Mouse (Mus musculus): ENCODE results near the gene Dnmt3a. TPM values are rescaled to one million over a fixed set of nuclear protein-coding genes. Genes with fewer than 3 reads are reported as not detected.

Dnmt3a gene
- total RNA-seq, 1 experiment from 2014 or later: 25.2 TPM

DNA sequence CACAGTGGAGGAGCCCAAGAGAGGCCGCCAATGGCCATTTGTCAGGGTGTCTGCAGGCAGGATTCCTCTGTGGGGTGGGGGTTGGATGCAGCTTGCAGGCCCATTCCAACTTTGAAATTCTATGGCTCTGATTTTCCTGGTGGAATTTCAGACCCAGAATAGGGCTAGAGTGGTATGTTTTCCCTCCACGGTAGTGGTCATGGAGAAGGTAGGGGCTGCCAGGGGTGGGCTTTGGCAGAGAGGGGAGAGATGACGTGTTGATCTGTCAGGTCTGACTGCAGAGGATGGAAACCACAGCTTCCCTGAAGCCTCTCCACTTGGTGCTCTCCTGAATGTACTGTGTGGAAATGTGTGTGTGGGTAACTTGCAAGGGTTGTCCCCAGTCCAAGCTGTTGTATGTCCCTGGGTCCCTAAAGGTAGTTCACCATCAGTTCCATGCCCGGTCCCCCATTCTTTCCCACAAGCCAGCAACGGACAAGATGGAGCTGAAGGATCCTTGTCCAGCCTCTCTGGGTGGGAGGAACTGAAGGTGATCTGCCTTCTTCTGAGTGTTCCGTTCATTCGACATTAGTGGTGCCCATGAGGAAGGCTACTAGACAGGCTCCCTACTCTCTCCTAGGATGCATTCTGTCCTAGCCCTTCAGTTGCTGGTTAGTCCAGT, 3.8 kb downstream of the Dnmt3a start:
- ATAC-seq (replicated peaks in 1 of 2; ENCODE audit: insufficient read depth in 1 of 2, low FRiP score in 2 of 2, low TSS enrichment in 1 of 2, low read depth in 1 of 2, poor library complexity in 2 of 2, severe bottlenecking in 2 of 2): no peak

DNA sequence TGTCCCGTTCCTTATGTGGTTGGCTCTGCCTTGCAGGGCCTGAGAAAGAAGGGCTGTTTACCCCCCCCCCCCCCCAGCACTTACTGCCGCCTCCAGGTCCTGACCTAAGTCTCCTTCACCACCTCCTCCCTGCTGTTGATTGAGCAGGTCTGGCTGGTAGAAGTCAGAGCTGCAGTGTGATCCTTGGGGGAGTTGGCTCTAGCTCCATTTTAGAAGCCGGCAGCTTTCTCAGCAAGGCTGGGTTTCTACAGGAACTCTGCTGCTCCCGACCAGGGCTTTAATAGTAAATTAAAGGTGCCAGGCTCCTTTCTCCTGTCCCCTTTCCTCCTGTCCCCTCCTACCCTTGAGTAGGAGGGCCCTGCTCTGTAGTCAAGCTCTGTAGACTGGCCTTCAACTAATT, 4.6 kb downstream of the Dnmt3a start:
- ATAC-seq (replicated peaks in 1 of 2; ENCODE audit: insufficient read depth in 1 of 2, low FRiP score in 2 of 2, low TSS enrichment in 1 of 2, low read depth in 1 of 2, poor library complexity in 2 of 2, severe bottlenecking in 2 of 2): no peak

- no peak for ATAC-seq (replicated peaks in 1 of 2; ENCODE audit: insufficient read depth in 1 of 2, low FRiP score in 2 of 2, low TSS enrichment in 1 of 2, low read depth in 1 of 2, poor library complexity in 2 of 2, severe bottlenecking in 2 of 2)
Measured at GRCm38 (mm10) chr12:3811596-3811995, 5.8 kb downstream of the Dnmt3a start.

DNA sequence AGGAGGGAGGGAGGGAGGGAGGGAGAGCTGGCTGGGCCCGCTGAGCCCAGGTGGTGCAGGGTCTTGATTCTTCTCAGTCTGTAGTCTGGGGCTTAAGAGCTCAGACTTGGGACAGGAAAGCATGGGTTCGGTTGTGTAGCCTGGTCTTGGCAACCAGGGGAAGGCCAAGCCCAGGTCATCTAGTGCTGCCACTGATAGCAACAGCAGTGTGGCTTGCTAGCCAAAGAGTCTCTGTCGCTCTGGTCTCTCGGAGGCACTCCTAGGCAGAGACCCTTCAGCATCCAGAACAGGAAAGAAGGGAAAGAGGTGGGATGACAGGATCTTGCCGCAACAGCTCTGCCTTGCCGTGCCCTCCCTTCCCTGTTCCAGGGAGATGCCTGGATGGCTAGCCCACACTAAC, 6.4 kb downstream of the Dnmt3a start:
- no peak for ATAC-seq (replicated peaks in 1 of 2; ENCODE audit: insufficient read depth in 1 of 2, low FRiP score in 2 of 2, low TSS enrichment in 1 of 2, low read depth in 1 of 2, poor library complexity in 2 of 2, severe bottlenecking in 2 of 2)

- no peak for ATAC-seq (replicated peaks in 1 of 2; ENCODE audit: insufficient read depth in 1 of 2, low FRiP score in 2 of 2, low TSS enrichment in 1 of 2, low read depth in 1 of 2, poor library complexity in 2 of 2, severe bottlenecking in 2 of 2)
Measured at GRCm38 (mm10) chr12:3813138-3813537, 7.3 kb downstream of the Dnmt3a start.

GRCm38 (mm10) chr12:3815386-3815785, 9.6 kb downstream of the Dnmt3a start:
- ATAC-seq (replicated peaks in 1 of 2; ENCODE audit: insufficient read depth in 1 of 2, low FRiP score in 2 of 2, low TSS enrichment in 1 of 2, low read depth in 1 of 2, poor library complexity in 2 of 2, severe bottlenecking in 2 of 2): no peak

- ATAC-seq (replicated peaks in 1 of 2; ENCODE audit: insufficient read depth in 1 of 2, low FRiP score in 2 of 2, low TSS enrichment in 1 of 2, low read depth in 1 of 2, poor library complexity in 2 of 2, severe bottlenecking in 2 of 2): no peak
Measured at GRCm38 (mm10) chr12:3817033-3817432, 11.2 kb downstream of the Dnmt3a start.

DNA sequence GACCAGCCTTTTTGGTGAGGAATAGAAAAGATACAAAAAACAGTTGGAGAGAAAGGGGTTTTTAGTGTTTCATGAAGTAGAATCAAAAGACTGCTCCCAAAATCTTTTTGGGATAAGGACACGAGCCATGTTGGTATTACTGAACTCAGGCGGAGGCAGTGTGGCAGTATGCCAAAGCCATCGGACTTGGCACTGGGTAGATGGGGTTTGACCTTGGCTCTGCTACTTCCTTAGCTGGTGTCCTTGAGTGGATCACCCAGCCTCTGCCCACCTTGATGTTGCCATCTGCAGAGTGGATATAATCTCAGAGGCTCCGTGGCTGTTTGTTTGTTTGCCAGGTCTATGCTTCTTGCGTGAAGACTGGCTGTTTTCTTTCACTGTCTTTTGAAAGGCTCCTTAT, 11.8 kb downstream of the Dnmt3a start:
- ATAC-seq (replicated peaks in 1 of 2; ENCODE audit: insufficient read depth in 1 of 2, low FRiP score in 2 of 2, low TSS enrichment in 1 of 2, low read depth in 1 of 2, poor library complexity in 2 of 2, severe bottlenecking in 2 of 2): no peak

DNA sequence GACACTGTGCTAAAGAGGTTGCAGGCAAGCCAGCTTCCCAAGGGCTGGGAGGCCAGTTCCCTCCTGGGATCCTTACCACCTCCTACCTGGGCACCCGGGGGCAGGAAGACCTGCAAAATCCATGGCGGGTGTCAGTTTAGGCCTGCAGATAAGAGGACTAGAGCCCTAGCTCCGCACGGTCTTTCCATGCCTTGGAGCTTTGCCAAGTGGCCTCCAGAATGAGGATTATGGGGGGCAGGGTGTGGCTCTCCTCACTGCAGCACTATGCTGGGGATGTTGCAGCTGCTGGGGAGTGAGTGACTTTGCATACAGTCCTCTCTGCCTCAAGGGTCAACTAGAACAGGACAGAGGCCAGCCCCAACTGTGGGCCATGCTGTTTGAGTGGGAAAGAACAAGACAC, 14.1 kb downstream of the Dnmt3a start:
- ATAC-seq (replicated peaks in 1 of 2; ENCODE audit: insufficient read depth in 1 of 2, low FRiP score in 2 of 2, low TSS enrichment in 1 of 2, low read depth in 1 of 2, poor library complexity in 2 of 2, severe bottlenecking in 2 of 2): no peak

GRCm38 (mm10) chr12:3823408-3823807, 17.6 kb downstream of the Dnmt3a start:
- ATAC-seq (replicated peaks in 1 of 2; ENCODE audit: insufficient read depth in 1 of 2, low FRiP score in 2 of 2, low TSS enrichment in 1 of 2, low read depth in 1 of 2, poor library complexity in 2 of 2, severe bottlenecking in 2 of 2): peak; percentile 5 to 48; a peak in 1 of 4 replicates

DNA sequence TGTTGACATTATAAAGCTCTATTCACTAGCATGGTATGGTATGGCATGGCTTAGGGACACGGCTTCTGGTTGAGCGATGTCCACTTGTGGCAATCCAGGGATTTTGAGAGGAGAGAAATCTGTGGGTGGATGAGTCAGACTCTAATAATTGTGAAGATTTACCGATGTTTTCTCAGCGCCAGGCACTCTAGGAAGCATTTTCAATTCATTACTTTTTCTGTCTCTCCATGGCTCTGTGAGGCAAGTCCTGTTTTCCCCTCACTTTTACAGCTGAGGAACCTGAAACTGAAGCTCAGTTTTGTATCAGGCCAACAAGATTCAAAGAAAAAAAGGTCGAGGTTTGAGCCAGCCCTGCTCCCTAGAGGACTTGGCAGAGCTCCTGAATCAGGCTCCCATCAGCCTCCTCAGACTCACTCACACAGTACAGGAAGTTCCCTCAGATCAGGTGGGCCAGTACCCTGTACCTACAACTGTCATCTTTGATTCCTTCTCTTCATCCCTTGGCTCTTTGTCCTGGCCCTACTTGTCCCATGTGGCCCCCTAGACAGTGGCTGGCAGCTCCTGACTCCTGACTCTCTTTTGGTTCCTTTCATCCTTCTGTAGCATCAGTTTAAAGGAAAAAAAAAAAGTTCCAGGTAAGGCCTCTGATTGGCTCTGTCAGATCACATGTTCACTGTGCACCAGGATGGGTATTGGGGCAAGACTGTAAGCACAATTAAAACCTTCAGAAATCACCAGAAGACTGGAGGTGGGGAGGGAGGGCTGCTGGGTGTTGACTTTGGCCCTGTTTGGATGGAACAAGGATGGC, 19.3 kb downstream of the Dnmt3a start:
- no peak for ATAC-seq (replicated peaks in 1 of 2; ENCODE audit: insufficient read depth in 1 of 2, low FRiP score in 2 of 2, low TSS enrichment in 1 of 2, low read depth in 1 of 2, poor library complexity in 2 of 2, severe bottlenecking in 2 of 2)

GRCm38 (mm10) chr12:3825714-3826080, 19.9 kb downstream of the Dnmt3a start:
- ATAC-seq (replicated peaks in 1 of 2; ENCODE audit: insufficient read depth in 1 of 2, low FRiP score in 2 of 2, low TSS enrichment in 1 of 2, low read depth in 1 of 2, poor library complexity in 2 of 2, severe bottlenecking in 2 of 2): no peak

GRCm38 (mm10) chr12:3827771-3828170, 22.0 kb downstream of the Dnmt3a start:
- no peak for ATAC-seq (replicated peaks in 1 of 2; ENCODE audit: insufficient read depth in 1 of 2, low FRiP score in 2 of 2, low TSS enrichment in 1 of 2, low read depth in 1 of 2, poor library complexity in 2 of 2, severe bottlenecking in 2 of 2)

- no peak for ATAC-seq (replicated peaks in 1 of 2; ENCODE audit: insufficient read depth in 1 of 2, low FRiP score in 2 of 2, low TSS enrichment in 1 of 2, low read depth in 1 of 2, poor library complexity in 2 of 2, severe bottlenecking in 2 of 2)
Measured at GRCm38 (mm10) chr12:3833059-3833760, 27.4 kb downstream of the Dnmt3a start.

GRCm38 (mm10) chr12:3833851-3834273, 28.1 kb downstream of the Dnmt3a start:
- ATAC-seq (replicated peaks in 1 of 2; ENCODE audit: insufficient read depth in 1 of 2, low FRiP score in 2 of 2, low TSS enrichment in 1 of 2, low read depth in 1 of 2, poor library complexity in 2 of 2, severe bottlenecking in 2 of 2): peak in 1 of 2 experiments; percentile 3; a peak in 1 of 4 replicates

- ATAC-seq (replicated peaks in 1 of 2; ENCODE audit: insufficient read depth in 1 of 2, low FRiP score in 2 of 2, low TSS enrichment in 1 of 2, low read depth in 1 of 2, poor library complexity in 2 of 2, severe bottlenecking in 2 of 2): peak; percentile 82 to 88
Measured at GRCm38 (mm10) chr12:3834373-3835314, 28.8 kb downstream of the Dnmt3a start.

DNA sequence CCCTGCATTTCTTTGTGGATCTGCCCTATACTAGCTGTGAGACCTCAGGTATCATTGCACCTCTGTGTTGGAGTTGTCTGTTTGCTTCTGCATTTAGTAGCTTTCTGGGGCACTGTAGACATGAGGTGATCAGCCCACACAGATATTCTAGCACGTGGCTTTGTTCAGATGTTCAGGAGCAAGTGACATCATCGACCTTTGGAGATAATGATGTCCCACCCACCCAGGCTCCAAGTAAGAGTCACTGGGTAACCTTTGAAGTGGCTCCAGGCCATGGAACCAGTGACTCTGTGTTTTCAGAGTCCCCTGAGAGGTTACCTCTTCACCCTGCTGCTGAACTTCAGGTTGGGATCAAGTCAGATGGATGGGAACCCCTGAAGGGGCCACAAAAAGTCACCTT, 29.8 kb downstream of the Dnmt3a start:
- no peak for ATAC-seq (replicated peaks in 1 of 2; ENCODE audit: insufficient read depth in 1 of 2, low FRiP score in 2 of 2, low TSS enrichment in 1 of 2, low read depth in 1 of 2, poor library complexity in 2 of 2, severe bottlenecking in 2 of 2)
